Mouse (Mus musculus) C2C12 (cell line): ENCODE results near the gene Mbtps2.

Experiments
- CEBPB ChIP-seq: IDR thresholded peaks from one replicate; pipeline ENCODE4 v1.6.1; 2011; ENCODE audit warnings: low read depth, mild to moderate bottlenecking, control low read depth, moderate library complexity
- CTCF ChIP-seq: IDR thresholded peaks from one replicate; pipeline ENCODE4 v1.5.1; 2011; ENCODE audit not compliant: control insufficient read depth, insufficient read depth, insufficient read length
- MAX ChIP-seq: IDR thresholded peaks from one replicate; pipeline ENCODE4 v1.6.1; 2011; ENCODE audit warnings: mild to moderate bottlenecking, control low read depth
- MYOG ChIP-seq: IDR thresholded peaks from one replicate; pipeline ENCODE4 v1.6.1; 2011; ENCODE audit not compliant: control insufficient read depth, insufficient read length; ENCODE audit errors: extremely low read depth
- USF1 ChIP-seq: IDR thresholded peaks from one replicate; pipeline ENCODE4 v1.6.1; 2011; ENCODE audit warnings: low read depth, mild to moderate bottlenecking, control low read depth, moderate library complexity

GRCm38 (mm10) chrX:157642856-157643255 is 44.3 kb upstream of the Mbtps2 start:
- TF ChIP-seq CTCF (no peak), USF1 (no peak), MYOG (no peak), CEBPB (no peak), MAX (no peak)
